Mouse (Mus musculus) bone marrow macrophage, adult 2 months (primary cell): ENCODE results near the gene Pla2g12a. TPM values are rescaled to one million over a fixed set of nuclear protein-coding genes. Genes with fewer than 3 reads are reported as not detected.
A peak's percentile ranks its signal among the peaks of the same experiment; 100 is the strongest.

Experiments
- H3K27ac ChIP-seq: 2 replicates; pipeline ENCODE4 v1.5.1; 2012; ENCODE audit warnings: low read depth, low read length; ENCODE audit not compliant: insufficient read depth
- H3K4me1 ChIP-seq: 2 replicates; pipeline ENCODE4 v1.6.1; 2012; ENCODE audit warnings: low read length; ENCODE audit not compliant: control insufficient read depth, insufficient read depth
- H3K4me3 ChIP-seq: 2 replicates; pipeline ENCODE4 v1.5.1; 2012; ENCODE audit warnings: mild to moderate bottlenecking, low read length, moderate library complexity; ENCODE audit not compliant: insufficient read depth
- CTCF ChIP-seq: IDR thresholded peaks from 2 replicates; pipeline ENCODE4 v1.5.1; 2012; ENCODE audit warnings: low read depth, mild to moderate bottlenecking, low read length, moderate library complexity
- POLR2A ChIP-seq: IDR thresholded peaks from 2 replicates; pipeline ENCODE4 v1.6.1; 2012; ENCODE audit warnings: mild to moderate bottlenecking, low read depth, low read length, borderline replicate concordance
- polyA plus RNA-seq: library from polyadenylated mRNA; stranded (reverse); fragments of >200 nt; gene quantifications from 2 replicates; pipeline ENCODE4 v1.2.4, GENCODE M21; 2012; ENCODE audit not compliant: missing spikeins, insufficient read depth, insufficient read length

Gene Pla2g12a
- polyA plus RNA-seq = 8.8 and 11.8 TPM in 2 replicates

DNA sequence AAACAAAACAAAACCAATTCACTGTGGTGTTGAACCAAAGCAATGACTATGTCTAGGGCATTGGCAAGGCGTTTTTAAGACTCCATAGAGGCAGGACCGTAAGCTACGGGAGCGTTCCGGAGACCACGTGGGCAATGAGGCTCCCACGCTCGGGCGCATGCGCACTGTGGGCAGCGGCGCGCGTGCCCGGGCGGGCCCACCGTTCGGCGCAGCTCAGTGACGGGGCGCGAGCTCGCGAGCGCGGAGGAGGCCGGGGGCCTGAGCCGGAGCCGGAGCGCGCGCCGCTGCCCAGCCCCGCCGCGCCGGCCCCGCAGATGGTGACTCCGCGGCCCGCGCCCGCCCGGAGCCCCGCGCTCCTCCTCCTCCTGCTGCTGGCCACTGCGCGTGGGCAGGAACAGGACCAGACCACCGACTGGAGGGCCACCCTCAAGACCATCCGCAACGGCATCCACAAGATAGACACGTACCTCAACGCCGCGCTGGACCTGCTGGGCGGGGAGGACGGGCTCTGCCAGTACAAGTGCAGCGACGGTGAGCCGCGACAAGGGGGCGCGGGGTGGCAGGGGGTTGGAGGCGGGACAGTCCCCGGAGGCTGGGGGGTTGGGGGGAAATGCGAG lies at the start of gene Pla2g12a:
Pla2g12a (plus strand) TSS at position 202 of the 617 bp plus-strand sequence.
- TF ChIP-seq CTCF (no peak), POLR2A (no peak)
- H3K27ac ChIP-seq = no peak within 1 kb of the TSS
- peak within 1 kb of the TSS; percentile 94 for H3K4me3 ChIP-seq
- H3K4me1 ChIP-seq = peaks cover 3% of the 10 kb centered on the region

DNA sequence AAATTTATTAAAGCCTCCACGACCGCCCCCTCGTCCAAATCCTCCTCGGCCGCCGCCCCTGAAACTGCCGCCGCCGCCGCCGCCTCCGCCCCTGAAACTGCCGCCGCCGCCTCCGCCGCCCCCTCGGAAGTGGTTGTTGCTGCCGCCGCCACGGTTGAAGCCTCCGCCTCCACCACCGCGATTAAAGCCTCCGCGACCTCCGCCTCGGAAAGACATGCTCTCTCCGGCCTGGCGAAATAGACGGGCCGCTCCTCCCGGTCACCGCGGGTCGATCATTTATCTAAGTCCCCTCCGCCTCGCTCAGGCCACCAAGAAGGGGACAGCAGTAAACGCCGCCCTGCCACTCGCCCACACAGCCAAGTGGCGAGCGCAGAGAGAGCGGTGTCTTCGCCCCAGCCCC lies 47.8 kb upstream of the Pla2g12a start:
- Histone ChIP-seq H3K4me1 (peaks cover 8% of the 10 kb centered on the region), H3K27ac (peak overlapping the region; percentile 92), H3K4me3 (peak overlapping the region; percentile 90)
- no peak for TF ChIP-seq CTCF

DNA sequence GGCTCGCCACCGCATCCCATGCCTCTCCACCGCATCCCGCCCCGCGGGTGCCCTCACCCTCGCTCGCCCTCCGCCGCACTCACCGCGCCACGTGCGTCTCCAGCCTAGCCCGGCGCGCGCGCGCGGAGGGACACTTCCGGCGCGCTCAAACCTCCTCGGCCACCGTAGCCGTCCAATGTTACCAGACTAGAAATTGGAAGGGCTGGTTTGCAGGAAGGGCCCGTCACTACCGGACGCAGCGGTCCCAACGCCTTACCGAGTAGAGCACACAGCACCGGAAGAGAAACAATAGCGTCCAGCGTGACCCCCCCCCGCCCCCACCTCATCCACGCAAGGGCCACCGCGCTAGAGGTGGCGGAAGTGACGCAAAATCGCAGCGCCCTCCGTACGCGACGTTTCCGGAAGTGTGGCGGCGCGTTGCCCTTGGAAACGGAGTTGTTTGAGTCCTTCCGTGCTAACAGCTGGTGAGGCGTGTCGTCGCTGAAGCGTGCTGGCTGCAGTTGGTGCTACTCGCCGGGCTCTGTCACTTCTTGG lies 47.3 kb upstream of the Pla2g12a start, which contains the start of gene Gar1:
Gar1 (minus strand) TSS at position 362 of the 534 bp plus-strand sequence.
- no peak for TF ChIP-seq POLR2A
- no peak for TF ChIP-seq CTCF
- H3K27ac ChIP-seq = peak within 1 kb of the TSS; percentile 92
- peak within 1 kb of the TSS; percentile 90 for H3K4me3 ChIP-seq
- peaks cover 8% of the 10 kb centered on the region for H3K4me1 ChIP-seq

- Histone ChIP-seq H3K4me3 (no peak within 1 kb of the TSS), H3K4me1 (no peaks in the 10 kb centered on the region), H3K27ac (no peak within 1 kb of the TSS)
- TF ChIP-seq POLR2A = no peak
- TF ChIP-seq CTCF = no peak
Measured at GRCm38 (mm10) chr3:129835388-129835934, 42.9 kb upstream of the Pla2g12a start, which contains the start of gene Cfi. TSS of gene Cfi (plus strand) at chr3:129835884.

DNA sequence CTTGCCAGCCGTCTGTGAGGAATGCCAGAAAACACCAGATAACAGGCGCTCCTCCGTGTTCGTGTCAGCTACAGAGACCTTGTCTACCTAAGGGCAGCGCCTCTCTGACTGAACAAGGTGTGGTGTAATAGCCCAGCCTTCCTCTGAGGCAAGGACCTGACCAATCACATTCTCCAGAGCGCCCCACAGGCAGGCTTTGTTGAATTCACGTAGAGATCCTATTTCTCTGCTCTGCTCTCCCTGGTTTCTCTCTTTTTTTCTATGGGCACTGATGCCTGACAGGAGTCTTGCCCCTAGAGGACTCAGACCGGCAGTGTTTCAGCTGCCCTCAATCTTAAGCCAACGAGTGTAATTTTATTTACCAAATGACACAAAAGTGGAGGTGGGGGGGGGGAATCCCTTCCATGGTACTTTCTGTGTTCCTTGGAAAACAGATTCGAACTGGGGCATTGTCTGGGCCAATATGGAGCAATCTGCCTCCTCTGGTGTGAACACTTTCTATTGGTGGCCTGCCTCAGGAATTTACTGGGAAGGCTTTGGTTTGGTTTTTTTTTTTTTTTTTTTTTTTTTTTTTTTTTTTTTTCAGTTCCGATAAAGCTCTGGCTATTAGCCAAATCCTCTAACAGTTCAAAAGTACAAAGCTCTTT lies 42.2 kb upstream of the Pla2g12a start:
- Histone ChIP-seq H3K27ac (no peak overlapping the region), H3K4me1 (no peaks in the 10 kb centered on the region), H3K4me3 (no peak overlapping the region)
- no peak for TF ChIP-seq POLR2A
- TF ChIP-seq CTCF = no peak

- H3K4me3 ChIP-seq = no peak overlapping the region
- TF ChIP-seq POLR2A (no peak), CTCF (no peak)
- no peak overlapping the region for H3K27ac ChIP-seq
- H3K4me1 ChIP-seq = no peaks in the 10 kb centered on the region
Measured at GRCm38 (mm10) chr3:129836965-129837364, 41.4 kb upstream of the Pla2g12a start.

DNA sequence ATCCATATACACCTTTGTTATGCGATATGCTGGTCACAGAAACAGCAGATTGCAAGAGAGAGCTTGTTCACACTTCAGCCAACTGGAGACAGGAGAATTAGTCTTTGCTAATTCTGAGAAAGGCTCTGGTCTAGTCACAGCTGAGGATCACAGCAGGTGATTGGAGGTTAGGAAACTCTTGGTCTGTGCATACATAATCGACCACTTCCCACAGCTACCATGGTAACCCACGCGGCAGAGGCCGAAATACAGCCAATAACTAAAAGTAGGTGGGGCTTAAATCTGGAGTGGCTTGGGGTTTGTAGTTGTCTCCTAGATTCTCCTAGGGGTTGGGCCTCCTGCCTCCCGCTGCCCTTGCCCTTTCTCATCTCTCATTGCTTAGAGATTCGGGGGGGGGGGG lies 40.4 kb upstream of the Pla2g12a start:
- Histone ChIP-seq H3K27ac (no peak overlapping the region), H3K4me3 (no peak overlapping the region), H3K4me1 (no peaks in the 10 kb centered on the region)
- TF ChIP-seq POLR2A (no peak), CTCF (no peak)

- no peaks in the 10 kb centered on the region for H3K4me1 ChIP-seq
- TF ChIP-seq CTCF (no peak), POLR2A (no peak)
- H3K4me3 ChIP-seq = no peak overlapping the region
- H3K27ac ChIP-seq = no peak overlapping the region
Measured at GRCm38 (mm10) chr3:129845868-129846267, 32.5 kb upstream of the Pla2g12a start.

GRCm38 (mm10) chr3:129846846-129847245 lies 31.6 kb upstream of the Pla2g12a start:
- Histone ChIP-seq H3K27ac (no peak overlapping the region), H3K4me3 (no peak overlapping the region), H3K4me1 (no peaks in the 10 kb centered on the region)
- TF ChIP-seq POLR2A (no peak), CTCF (no peak)

- Histone ChIP-seq H3K27ac (no peak overlapping the region), H3K4me1 (no peaks in the 10 kb centered on the region), H3K4me3 (no peak overlapping the region)
- TF ChIP-seq CTCF (no peak), POLR2A (no peak)
Measured at GRCm38 (mm10) chr3:129862592-129862991, 15.8 kb upstream of the Pla2g12a start.
